Mouse (Mus musculus) kidney, postnatal 0 days (tissue): Measurements from ENCODE around the gene Fam160b1. TPM values are rescaled to one million over a fixed set of nuclear protein-coding genes. Genes with fewer than 3 reads are reported as not detected.

ENCODE experiments used
- ATAC-seq: fragments of 200-750 bp; cut with Nextera tagmentation; replicated peaks from 2 replicates; pipeline ENCODE4 v1.8.0; 2017; ENCODE audit warnings: low read depth, moderate number of reproducible peaks, moderate TSS enrichment, moderate library complexity; ENCODE audit not compliant: low FRiP score
- DNase-seq: peaks from one replicate; pipeline ENCODE4 v3.0.0-alpha.2; 2016; ENCODE audit warnings: low spot score
- H3K27ac ChIP-seq: fragments of 300-500 bp; sonication (generic); 2 replicates; pipeline ENCODE4 v1.5.1; 2014; ENCODE audit warnings: mild to moderate bottlenecking
- H3K27me3 ChIP-seq: fragments of 300-500 bp; sonication (generic); 2 replicates; pipeline ENCODE4 v1.6.1; 2014; ENCODE audit warnings: low read length, mixed read lengths; ENCODE audit not compliant: insufficient read depth
- H3K36me3 ChIP-seq: fragments of 300-500 bp; sonication (generic); 2 replicates; pipeline ENCODE4 v1.6.1; 2014; ENCODE audit warnings: low read length, mixed read lengths; ENCODE audit not compliant: insufficient read depth
- H3K4me1 ChIP-seq: fragments of 300-500 bp; sonication (generic); replicated peaks from 2 replicates; pipeline ENCODE4 v1.6.1; 2014; ENCODE audit warnings: antibody characterized with exemption, low read length, mixed read lengths; ENCODE audit not compliant: insufficient read depth
- H3K4me2 ChIP-seq: fragments of 300-500 bp; sonication (generic); 2 replicates; pipeline ENCODE4 v1.6.1; 2014; ENCODE audit warnings: mild to moderate bottlenecking, low read length, moderate library complexity, mixed read lengths
- H3K4me3 ChIP-seq: fragments of 300-500 bp; sonication (generic); replicated peaks from 2 replicates; pipeline ENCODE4 v1.5.1; 2014; ENCODE audit warnings: low read depth, low read length
- H3K9ac ChIP-seq: fragments of 300-500 bp; sonication (generic); 2 replicates; pipeline ENCODE4 v1.6.1; 2014; ENCODE audit warnings: low read depth, low read length
- H3K9me3 ChIP-seq: fragments of 300-500 bp; sonication (generic); replicated peaks from 2 replicates; pipeline ENCODE4 v1.6.1; 2016; ENCODE audit warnings: low read length, inconsistent platforms, mixed read lengths
- CTCF ChIP-seq: IDR thresholded peaks from 2 replicates; pipeline ENCODE4 v1.5.1; 2016; ENCODE audit warnings: antibody characterized with exemption, low read depth, mild to moderate bottlenecking, moderate library complexity
- WGBS: fragments of 180-500 bp; shearing (Covaris S2); extraction: QIAGEN DNeasy Blood & Tissue Kit; methylation state at CpG from one replicate; pipeline ENCODE4 v1.1.7; 2014; 5-methylcytosine and 5-hydroxymethylcytosine counted together
- polyA plus RNA-seq: library from polyadenylated mRNA; unstranded; fragments of >200 nt; fragmentation: Nextera tagmentation; extraction: Ambion mirVana; gene quantifications from 2 replicates; pipeline ENCODE4 v1.2.1, GENCODE M21; 2015

The Fam160b1 gene
- polyA plus RNA-seq, 1 experiment from 2014 or later, result 12.8 TPM

DNA sequence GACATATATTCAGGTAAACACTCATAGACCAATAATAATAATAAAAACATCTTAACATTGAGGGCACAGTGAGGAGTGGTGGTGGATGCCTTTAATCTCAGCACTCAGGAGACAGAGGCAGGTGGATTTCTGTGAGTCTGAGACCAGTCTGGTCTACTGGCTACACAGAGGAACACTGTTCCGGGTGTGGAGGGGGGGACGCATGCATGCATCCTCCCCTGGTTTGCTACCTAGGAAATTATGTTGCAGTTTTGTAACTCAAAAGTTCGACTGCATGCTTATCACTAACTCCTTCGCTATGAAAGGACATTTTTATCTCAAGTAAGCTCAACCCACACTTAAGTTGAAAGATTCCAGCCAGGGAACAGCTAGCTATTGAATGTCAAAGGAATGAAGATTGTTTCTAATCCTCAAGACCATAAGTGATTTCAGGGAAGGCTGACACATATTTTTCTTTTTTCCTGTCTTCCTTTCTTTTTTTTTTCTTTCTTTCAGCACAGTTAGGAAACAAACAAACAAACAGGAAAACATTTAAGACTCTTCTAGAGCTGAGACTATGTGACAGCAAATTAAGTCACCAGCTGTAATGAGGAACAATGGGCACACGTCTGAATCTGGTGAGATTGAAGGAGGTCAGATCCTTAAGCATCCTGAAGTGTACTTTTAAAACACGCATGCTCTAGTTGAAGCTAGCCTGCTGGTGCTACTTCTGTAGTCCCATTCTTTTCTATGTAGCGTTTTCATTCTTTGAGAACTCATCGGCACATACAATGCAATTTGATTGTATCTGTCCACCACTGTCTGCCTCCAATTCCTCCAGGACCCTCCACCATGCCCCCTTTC lies 19.4 kb upstream of the Fam160b1 start:
- no peak overlapping the region for H3K27ac ChIP-seq
- WGBS, result 79% methylated on average over 8 of the region's 8 CpGs

DNA sequence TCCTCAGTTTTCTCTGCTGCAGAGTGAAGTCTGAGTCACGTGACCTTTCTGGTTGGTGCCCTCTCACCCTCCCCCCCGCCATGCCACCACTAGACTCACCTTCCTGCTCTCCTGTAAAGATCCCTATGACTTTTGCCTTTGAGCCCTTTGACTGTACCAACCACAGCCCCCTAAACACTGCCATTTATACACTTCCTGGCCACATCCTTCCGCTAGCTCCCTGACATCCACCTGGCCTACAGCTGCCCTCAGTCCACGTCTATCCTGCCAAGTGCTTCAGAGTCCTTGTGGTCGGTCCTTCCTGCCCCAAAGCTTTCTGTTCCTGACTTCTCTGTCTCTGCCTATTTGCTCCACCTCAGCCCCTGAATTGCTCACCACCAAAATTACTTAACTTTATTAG lies 16.6 kb upstream of the Fam160b1 start:
- TF ChIP-seq CTCF, result no peak
- Histone ChIP-seq H3K9me3 (no peaks in the 10 kb centered on the region), H3K36me3 (no peaks in the 10 kb centered on the region), H3K27ac (no peak overlapping the region), H3K4me3 (no peak overlapping the region), H3K4me1 (no peaks in the 10 kb centered on the region), H3K27me3 (no peaks in the 10 kb centered on the region), H3K9ac (no peak overlapping the region), H3K4me2 (no peak overlapping the region)
- no peak for DNase-seq
- no peak for ATAC-seq
- WGBS, result 74% methylated on average over 5 of the region's 5 CpGs

More for the DNA sequence above, 19.4 kb upstream of the Fam160b1 start:
- no peak overlapping the region for H3K9ac ChIP-seq
- TF ChIP-seq CTCF, result no peak
- H3K36me3 ChIP-seq, result no peaks in the 10 kb centered on the region
- no peak for DNase-seq
- ATAC-seq, result no peak
- no peaks in the 10 kb centered on the region for H3K4me1 ChIP-seq
- H3K27me3 ChIP-seq, result no peaks in the 10 kb centered on the region
- H3K4me2 ChIP-seq, result no peak overlapping the region
- no peaks in the 10 kb centered on the region for H3K9me3 ChIP-seq
- no peak overlapping the region for H3K4me3 ChIP-seq

DNA sequence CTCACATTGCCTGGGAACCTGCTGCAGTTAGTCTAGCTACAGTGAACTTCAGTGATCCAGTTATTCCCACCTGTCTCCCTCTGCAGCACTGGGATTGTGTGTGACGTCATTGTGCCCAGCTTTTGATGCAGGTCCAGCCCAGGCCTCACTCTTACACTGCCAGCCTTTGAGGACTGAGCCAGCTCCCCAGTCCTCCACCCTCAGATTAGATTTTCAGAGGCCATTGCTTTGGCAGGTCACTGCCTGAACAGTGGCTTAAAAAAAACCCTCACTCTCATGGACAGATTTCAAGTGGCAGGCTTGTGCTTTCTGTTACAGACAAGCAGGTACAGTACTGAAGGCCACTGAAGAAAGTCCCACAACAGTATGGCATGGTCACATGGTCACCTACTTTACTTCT lies 15.8 kb upstream of the Fam160b1 start:
- Histone ChIP-seq H3K27ac (no peak overlapping the region), H3K4me1 (no peaks in the 10 kb centered on the region), H3K4me2 (no peak overlapping the region), H3K27me3 (no peaks in the 10 kb centered on the region), H3K4me3 (no peak overlapping the region), H3K9ac (no peak overlapping the region), H3K9me3 (no peaks in the 10 kb centered on the region), H3K36me3 (no peaks in the 10 kb centered on the region)
- WGBS, result 70% methylated on average over 1 of the region's 1 CpGs
- DNase-seq, result no peak
- no peak for ATAC-seq
- no peak for TF ChIP-seq CTCF

DNA sequence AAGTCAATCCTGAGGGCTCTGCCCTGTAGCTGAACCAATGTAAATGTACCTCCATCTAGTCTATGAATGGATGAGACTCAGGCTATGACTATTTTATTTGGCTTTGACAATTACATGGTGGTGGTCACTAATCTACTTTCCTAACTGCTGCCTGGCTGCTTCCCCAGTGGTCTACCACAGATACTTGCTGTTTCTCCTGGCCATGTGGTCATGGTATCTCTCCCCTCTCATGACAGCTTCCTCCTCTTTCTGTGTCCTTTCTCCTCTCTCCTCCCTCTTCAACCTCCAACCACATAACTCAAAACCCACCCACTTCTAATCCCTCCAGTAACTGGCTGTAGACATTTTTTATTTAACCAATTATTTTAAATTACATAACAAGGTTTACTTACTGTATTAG lies 11.4 kb upstream of the Fam160b1 start:
- no peaks in the 10 kb centered on the region for H3K4me1 ChIP-seq
- no peak overlapping the region for H3K27ac ChIP-seq
- no peak for TF ChIP-seq CTCF
- no peaks in the 10 kb centered on the region for H3K36me3 ChIP-seq
- ATAC-seq (no peak), DNase-seq (no peak)
- H3K9me3 ChIP-seq, result no peaks in the 10 kb centered on the region
- no peak overlapping the region for H3K9ac ChIP-seq
- no peaks in the 10 kb centered on the region for H3K27me3 ChIP-seq
- no peak overlapping the region for H3K4me3 ChIP-seq
- no peak overlapping the region for H3K4me2 ChIP-seq

DNA sequence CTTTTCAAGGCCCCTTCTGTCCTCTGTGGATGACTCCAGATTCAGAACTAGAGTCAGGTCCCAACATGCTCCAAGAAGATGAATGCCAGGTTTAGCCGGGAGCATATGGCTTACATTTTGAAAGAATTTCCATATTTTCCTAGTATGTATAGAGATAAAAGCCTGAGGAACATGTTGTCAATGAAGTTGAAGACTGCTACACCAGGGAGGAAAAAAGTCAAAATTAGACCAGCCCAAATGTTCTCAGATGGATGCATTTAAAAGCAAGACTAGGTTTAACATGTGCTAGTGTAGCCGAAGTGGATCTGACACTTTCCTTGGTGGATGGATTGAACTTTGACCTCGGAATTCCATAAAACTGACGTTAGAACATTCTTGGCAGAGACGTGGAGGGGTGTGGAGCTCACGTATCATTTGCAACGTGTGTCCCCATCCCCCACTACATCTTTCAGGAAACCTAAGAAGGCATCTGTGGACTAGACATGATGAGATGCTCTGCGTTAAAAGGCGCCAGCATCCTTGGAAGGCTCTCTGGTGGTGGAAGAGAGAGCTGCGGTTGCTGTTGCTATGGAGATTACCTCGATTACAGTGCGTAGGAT lies 8.0 kb upstream of the Fam160b1 start:
- H3K4me3 ChIP-seq, result no peak overlapping the region
- no peak overlapping the region for H3K9ac ChIP-seq
- H3K27me3 ChIP-seq, result no peaks in the 10 kb centered on the region
- H3K9me3 ChIP-seq, result no peaks in the 10 kb centered on the region
- H3K36me3 ChIP-seq, result no peaks in the 10 kb centered on the region
- ATAC-seq (no peak), DNase-seq (no peak)
- no peak overlapping the region for H3K27ac ChIP-seq
- H3K4me1 ChIP-seq, result peaks cover 5% of the 10 kb centered on the region
- no peak overlapping the region for H3K4me2 ChIP-seq
- no peak for TF ChIP-seq CTCF
- 61% methylated on average over 12 of the region's 12 CpGs for whole genome bisulfite sequencing

DNA sequence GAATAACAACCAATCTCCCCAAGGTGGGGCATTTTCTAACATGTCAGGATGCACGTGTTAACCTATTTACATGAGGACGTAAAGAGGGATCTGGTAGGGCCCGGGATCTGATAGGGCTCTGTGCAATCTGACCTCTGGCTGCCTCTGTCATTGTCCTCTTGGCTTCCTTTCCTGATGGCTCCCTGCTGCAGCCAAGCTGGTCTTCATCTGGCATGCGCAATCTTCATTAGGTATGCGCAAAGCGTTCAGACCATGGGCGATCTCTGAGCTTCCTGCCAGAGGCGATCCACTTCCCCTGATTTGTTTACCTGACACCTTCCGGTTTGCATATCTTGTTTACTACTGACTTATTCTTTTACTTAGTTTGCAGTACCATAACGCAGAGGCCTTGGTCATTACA lies 7.3 kb upstream of the Fam160b1 start:
- WGBS, result 93% methylated on average over 10 of the region's 10 CpGs
- no peak for ATAC-seq

More for the DNA sequence above, 7.3 kb upstream of the Fam160b1 start:
- Histone ChIP-seq H3K4me3 (no peak overlapping the region), H3K4me2 (no peak overlapping the region), H3K4me1 (peaks cover 5% of the 10 kb centered on the region), H3K9ac (no peak overlapping the region), H3K27me3 (no peaks in the 10 kb centered on the region), H3K27ac (no peak overlapping the region), H3K9me3 (no peaks in the 10 kb centered on the region), H3K36me3 (no peaks in the 10 kb centered on the region)
- no peak for TF ChIP-seq CTCF
- no peak for DNase-seq
